Mouse (Mus musculus) forebrain, embryonic 10.5 days (tissue): Measurements from ENCODE around the gene Trpv4. TPM values are rescaled to one million over a fixed set of nuclear protein-coding genes. Genes with fewer than 3 reads are reported as not detected.

Experiments
- DNase-seq: peaks from one replicate; pipeline ENCODE4 v3.0.0-alpha.2; 2017; ENCODE audit warnings: low spot score; ENCODE audit errors: extremely low spot score
- H3K27ac ChIP-seq: fragments of 300-500 bp; sonication (generic); 2 replicates; pipeline ENCODE4 v1.5.1; 2016; ENCODE audit warnings: mild to moderate bottlenecking
- H3K27me3 ChIP-seq: fragments of 300-500 bp; sonication (generic); 2 replicates; pipeline ENCODE4 v1.6.1; 2016; ENCODE audit warnings: mild to moderate bottlenecking; ENCODE audit not compliant: poor library complexity, severe bottlenecking
- H3K36me3 ChIP-seq: fragments of 300-500 bp; sonication (generic); replicated peaks from 2 replicates; pipeline ENCODE4 v1.6.1; 2016; ENCODE audit warnings: mild to moderate bottlenecking, moderate library complexity
- H3K4me1 ChIP-seq: fragments of 300-500 bp; sonication (generic); 2 replicates; pipeline ENCODE4 v1.6.1; 2016
- H3K4me3 ChIP-seq: fragments of 300-500 bp; sonication (generic); 2 replicates; pipeline ENCODE4 v1.5.1; 2016; ENCODE audit warnings: mild to moderate bottlenecking, moderate library complexity
- H3K9me3 ChIP-seq: fragments of 300-500 bp; sonication (generic); 2 replicates; pipeline ENCODE4 v1.6.1; 2016; ENCODE audit warnings: mild to moderate bottlenecking, moderate library complexity
- WGBS: fragments of 180-500 bp; shearing (Covaris S2); methylation state at CpG from one replicate; pipeline ENCODE4 v1.1.7; 2016; 5-methylcytosine and 5-hydroxymethylcytosine counted together
- polyA plus RNA-seq: library from polyadenylated mRNA; unstranded; fragments of >200 nt; fragmentation: Nextera tagmentation; extraction: Ambion mirVana; gene quantifications from 2 replicates; pipeline ENCODE4 v1.2.1, GENCODE M21; 2016

Gene Trpv4
- polyA plus RNA-seq, 1 experiment from 2014 or later = 0.31 TPM

- Histone ChIP-seq H3K9me3 (no peaks in the 10 kb centered on the region), H3K27me3 (peaks cover 11% of the 10 kb centered on the region), H3K4me1 (peaks cover 55% of the 10 kb centered on the region), H3K4me3 (no peak overlapping the region), H3K36me3 (no peaks in the 10 kb centered on the region), H3K27ac (no peak overlapping the region)
- WGBS = 73% methylated on average over 7 of the region's 7 CpGs
- DNase-seq = no peak
Observed at GRCm38 (mm10) chr5:114686726-114687210, 28.5 kb upstream of the Trpv4 start.

GRCm38 (mm10) chr5:114685986-114686385 is 27.8 kb upstream of the Trpv4 start:
- H3K27me3 ChIP-seq = peaks cover 11% of the 10 kb centered on the region
- H3K27ac ChIP-seq = no peak overlapping the region
- no peak overlapping the region for H3K4me3 ChIP-seq
- DNase-seq = no peak
- peaks cover 55% of the 10 kb centered on the region for H3K4me1 ChIP-seq
- no peaks in the 10 kb centered on the region for H3K36me3 ChIP-seq
- 91% methylated on average over 5 of the region's 5 CpGs for WGBS
- no peaks in the 10 kb centered on the region for H3K9me3 ChIP-seq

GRCm38 (mm10) chr5:114681717-114682116 is 23.5 kb upstream of the Trpv4 start:
- 0 out of 2 replicates have a peak overlapping the region, but pooled peaks have one; percentile 30 for H3K27ac ChIP-seq
- H3K4me3 ChIP-seq = no peak overlapping the region
- no peaks in the 10 kb centered on the region for H3K9me3 ChIP-seq
- no peaks in the 10 kb centered on the region for H3K27me3 ChIP-seq
- peaks cover 13% of the 10 kb centered on the region for H3K36me3 ChIP-seq
- 92% methylated on average over 8 of the region's 8 CpGs for WGBS
- H3K4me1 ChIP-seq = peaks cover 42% of the 10 kb centered on the region
- no peak for DNase-seq

- WGBS = 81% methylated on average over 19 of the region's 19 CpGs
- H3K4me1 ChIP-seq = peaks cover 42% of the 10 kb centered on the region
- H3K9me3 ChIP-seq = no peaks in the 10 kb centered on the region
- H3K27ac ChIP-seq = peak overlapping the region; percentile 13; the same call in 1 of the 2 replicates
- no peak overlapping the region for H3K4me3 ChIP-seq
- no peaks in the 10 kb centered on the region for H3K27me3 ChIP-seq
- peaks cover 22% of the 10 kb centered on the region for H3K36me3 ChIP-seq
- no peak for DNase-seq
Observed at GRCm38 (mm10) chr5:114680676-114681285, 22.6 kb upstream of the Trpv4 start.

- no peak for DNase-seq
- 67% methylated on average over 17 of the region's 17 CpGs for WGBS
- Histone ChIP-seq H3K27ac (peak overlapping the region; percentile 17), H3K36me3 (peaks cover 27% of the 10 kb centered on the region), H3K27me3 (no peaks in the 10 kb centered on the region), H3K4me3 (no peak overlapping the region), H3K4me1 (peaks cover 44% of the 10 kb centered on the region), H3K9me3 (no peaks in the 10 kb centered on the region)
Observed at GRCm38 (mm10) chr5:114679841-114680591, 21.8 kb upstream of the Trpv4 start.

GRCm38 (mm10) chr5:114674594-114674993 is 16.4 kb upstream of the Trpv4 start:
- no peak overlapping the region for H3K4me3 ChIP-seq
- H3K27me3 ChIP-seq = no peaks in the 10 kb centered on the region
- peaks cover 22% of the 10 kb centered on the region for H3K4me1 ChIP-seq
- no peak for DNase-seq
- no peaks in the 10 kb centered on the region for H3K9me3 ChIP-seq
- 92% methylated on average over 8 of the region's 8 CpGs for WGBS
- peaks cover 51% of the 10 kb centered on the region for H3K36me3 ChIP-seq
- no peak overlapping the region for H3K27ac ChIP-seq

GRCm38 (mm10) chr5:114673114-114673513 is 14.9 kb upstream of the Trpv4 start:
- Histone ChIP-seq H3K27me3 (peaks cover 11% of the 10 kb centered on the region), H3K9me3 (no peaks in the 10 kb centered on the region), H3K4me3 (no peak overlapping the region), H3K4me1 (peaks cover 23% of the 10 kb centered on the region), H3K27ac (no peak overlapping the region), H3K36me3 (peaks cover 51% of the 10 kb centered on the region)
- WGBS = 86% methylated on average over 13 of the region's 13 CpGs
- DNase-seq = no peak

- 87% methylated on average over 5 of the region's 5 CpGs for WGBS
- no peak for DNase-seq
- H3K27me3 ChIP-seq = peaks cover 15% of the 10 kb centered on the region
- H3K36me3 ChIP-seq = peaks cover 14% of the 10 kb centered on the region
- peaks cover 48% of the 10 kb centered on the region for H3K4me1 ChIP-seq
- no peak overlapping the region for H3K27ac ChIP-seq
- no peaks in the 10 kb centered on the region for H3K9me3 ChIP-seq
- no peak overlapping the region for H3K4me3 ChIP-seq
Observed at GRCm38 (mm10) chr5:114669014-114669413, 10.8 kb upstream of the Trpv4 start.

GRCm38 (mm10) chr5:114667228-114667856 is 9.1 kb upstream of the Trpv4 start:
- Histone ChIP-seq H3K9me3 (no peaks in the 10 kb centered on the region), H3K27me3 (peaks cover 15% of the 10 kb centered on the region), H3K4me1 (peaks cover 48% of the 10 kb centered on the region), H3K4me3 (peak overlapping the region; percentile 41), H3K36me3 (no peaks in the 10 kb centered on the region), H3K27ac (no peak overlapping the region)
- DNase-seq = peak; percentile 99
- 5% methylated on average over 36 of the region's 36 CpGs for WGBS

GRCm38 (mm10) chr5:114666659-114667058 is 8.4 kb upstream of the Trpv4 start:
- H3K4me1 ChIP-seq = peaks cover 48% of the 10 kb centered on the region
- H3K36me3 ChIP-seq = no peaks in the 10 kb centered on the region
- no peak overlapping the region for H3K27ac ChIP-seq
- H3K4me3 ChIP-seq = no peak overlapping the region
- H3K27me3 ChIP-seq = peaks cover 15% of the 10 kb centered on the region
- H3K9me3 ChIP-seq = no peaks in the 10 kb centered on the region
- 97% methylated on average over 1 of the region's 1 CpGs for WGBS
- DNase-seq = no peak

GRCm38 (mm10) chr5:114664750-114665149 is 6.5 kb upstream of the Trpv4 start:
- Histone ChIP-seq H3K27ac (no peak overlapping the region; the same call in 1 of the 2 replicates), H3K4me1 (peaks cover 39% of the 10 kb centered on the region), H3K36me3 (no peaks in the 10 kb centered on the region), H3K4me3 (no peak overlapping the region), H3K27me3 (peaks cover 29% of the 10 kb centered on the region), H3K9me3 (no peaks in the 10 kb centered on the region)
- DNase-seq = no peak
- 76% methylated on average over 7 of the region's 7 CpGs for WGBS

- 88% methylated on average over 4 of the region's 4 CpGs for WGBS
- no peak for DNase-seq
- H3K4me1 ChIP-seq = peaks cover 34% of the 10 kb centered on the region
Observed at GRCm38 (mm10) chr5:114664139-114664538, 5.9 kb upstream of the Trpv4 start.

GRCm38 (mm10) chr5:114661029-114661428 is 2.8 kb upstream of the Trpv4 start:
- Histone ChIP-seq H3K9me3 (no peaks in the 10 kb centered on the region), H3K36me3 (no peaks in the 10 kb centered on the region), H3K27me3 (peaks cover 52% of the 10 kb centered on the region), H3K4me1 (peaks cover 31% of the 10 kb centered on the region), H3K27ac (no peak overlapping the region), H3K4me3 (no peak overlapping the region)
- no peak for DNase-seq
- 84% methylated on average over 6 of the region's 6 CpGs for WGBS

More at GRCm38 (mm10) chr5:114664139-114664538, 5.9 kb upstream of the Trpv4 start:
- H3K4me3 ChIP-seq = no peak overlapping the region
- no peak overlapping the region for H3K27ac ChIP-seq
- no peaks in the 10 kb centered on the region for H3K36me3 ChIP-seq
- H3K9me3 ChIP-seq = no peaks in the 10 kb centered on the region
- peaks cover 34% of the 10 kb centered on the region for H3K27me3 ChIP-seq
